ENCODE assay signal across 12 mouse cellular contexts in the genomic region with DNA sequence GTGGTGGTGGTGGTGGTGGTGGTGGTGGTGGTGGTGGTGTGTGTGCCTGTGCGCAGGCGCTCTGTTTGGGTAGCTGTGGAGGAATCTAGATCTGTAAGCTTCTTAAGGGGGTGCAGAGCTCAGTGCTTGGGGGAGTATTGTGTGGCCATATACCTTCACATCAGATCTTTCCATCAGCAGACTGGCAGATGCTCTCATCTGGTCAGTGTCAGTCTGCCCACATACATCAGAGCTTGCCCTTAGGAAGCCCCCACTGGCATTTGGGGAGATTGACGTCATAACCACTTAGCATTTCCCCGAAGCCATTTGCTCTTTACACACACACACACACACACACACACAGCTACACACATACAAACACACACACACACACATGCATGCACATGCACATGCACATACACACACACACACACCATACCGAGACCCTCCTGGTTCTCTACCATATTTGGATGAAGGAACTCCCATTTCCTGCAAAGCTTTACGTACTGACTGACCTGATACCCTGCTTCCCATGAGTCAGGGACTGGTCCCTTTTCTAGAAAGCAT. TPM values are rescaled to one million over a fixed set of nuclear protein-coding genes. Genes with fewer than 3 reads are reported as not detected.
DNase-seq lines count a peak whose midpoint lies in the region; ATAC-seq lines count a peak whose summit lies in the region.
"Had no signal": no experiment of that assay in that cellular context is flagged by ENCODE, and none has a peak within 500 bp of the region (broad histone marks: within the 10 kb centered on the region; RNA-seq: fewer than 3 reads in every experiment).

No protein-coding gene starts in this region.

- peak overlapping the region; percentile 23 for H3K4me3 ChIP-seq in heart, embryonic 11.5 days (ENCODE audit: low read depth, low read length)
- H3K4me3 ChIP-seq in midbrain, embryonic 10.5 days, result peak overlapping the region; percentile 57
- no peak overlapping the region for H3K4me3 ChIP-seq in midbrain, embryonic 16.5 days (ENCODE audit: low read depth, low read length)
- peak overlapping the region; percentile 68 for H3K4me3 ChIP-seq in intestine, embryonic 14.5 days (ENCODE audit: low read depth, low read length)
- H3K4me3 ChIP-seq in stomach, embryonic 15.5 days (replicated peaks), result peak overlapping the region; percentile 55

- H3K4me2 ChIP-seq in heart, embryonic 11.5 days, result peak overlapping the region; percentile 66
- no peak overlapping the region for H3K4me2 ChIP-seq in midbrain, embryonic 16.5 days (ENCODE audit: low read length)
- peak overlapping the region; percentile 61 for H3K4me2 ChIP-seq in intestine, embryonic 14.5 days (ENCODE audit: low read length)
- H3K4me2 ChIP-seq in stomach, embryonic 15.5 days, result peak overlapping the region; percentile 72

- ATAC-seq in heart, embryonic 11.5 days (replicated peaks; ENCODE audit: insufficient number of reproducible peaks, low FRiP score, low TSS enrichment), result no peak
- no peak for ATAC-seq in midbrain, embryonic 16.5 days
- ATAC-seq in intestine, embryonic 14.5 days (replicated peaks; ENCODE audit: low FRiP score, low TSS enrichment, low read depth), result no peak
- no peak for ATAC-seq in stomach, embryonic 15.5 days (ENCODE audit: insufficient read depth, low FRiP score, low read depth)
- ATAC-seq: CD4-positive, CD25-positive, alpha-beta regulatory T cell, adult 4 months had no signal

- no peak for DNase-seq in heart, adult 9 months (ENCODE audit: low spot score in 2 of 2)
- DNase-seq in midbrain, embryonic 10.5 days (ENCODE audit: low spot score), result no peak
- no peak for DNase-seq in intestine, embryonic 14.5 days (ENCODE audit: low spot score)
- DNase-seq in urinary bladder, postnatal 14 days (ENCODE audit: low spot score), result no peak
- DNase-seq in frontal cortex, postnatal 36 days (ENCODE audit: low spot score in 2 of 2), result no peak
- DNase-seq: cerebellum, adult 9-10 months; layer of hippocampus, postnatal 36 days; right cerebral cortex, postnatal 25 days had no signal

- H3K9me3 ChIP-seq in heart, embryonic 11.5 days (replicated peaks; ENCODE audit: control insufficient read depth, low read length), result no peaks in the 10 kb centered on the region; the same call in 1 of the 2 replicates
- peaks cover 6% of the 10 kb centered on the region for H3K9me3 ChIP-seq in midbrain, embryonic 10.5 days (replicated peaks)
- no peaks in the 10 kb centered on the region for H3K9me3 ChIP-seq in midbrain, embryonic 16.5 days (replicated peaks; ENCODE audit: control insufficient read depth, low read length, poor library complexity, severe bottlenecking)
- peaks cover 2% of the 10 kb centered on the region; the same call in 1 of the 2 replicates for H3K9me3 ChIP-seq in intestine, embryonic 14.5 days (ENCODE audit: control insufficient read depth, low read length)
- H3K9me3 ChIP-seq in stomach, embryonic 15.5 days, result no peaks in the 10 kb centered on the region

- WGBS in heart, embryonic 11.5 days (ENCODE audit: insufficient replicate concordance), result 64% methylated on average over 6 of the region's 6 CpGs
- 80% methylated on average over 6 of the region's 6 CpGs for WGBS in midbrain, embryonic 10.5 days
- 91% methylated on average over 6 of the region's 6 CpGs for WGBS in midbrain, embryonic 16.5 days
- WGBS in intestine, embryonic 14.5 days, result 41% methylated on average over 6 of the region's 6 CpGs
- WGBS in stomach, embryonic 15.5 days, result 52% methylated on average over 6 of the region's 6 CpGs

- 0 out of 2 replicates have a peak, but pooled peaks cover 2% of the 10 kb centered on the region for H3K36me3 ChIP-seq in heart, embryonic 11.5 days (ENCODE audit: control insufficient read depth, insufficient read depth, low read length)
- H3K36me3 ChIP-seq in midbrain, embryonic 10.5 days, result peaks cover 7% of the 10 kb centered on the region
- no peaks in the 10 kb centered on the region for H3K36me3 ChIP-seq in midbrain, embryonic 16.5 days (ENCODE audit: control insufficient read depth, insufficient read depth, low read length)
- H3K36me3 ChIP-seq in intestine, embryonic 14.5 days (ENCODE audit: control insufficient read depth, insufficient read depth, low read length), result peaks cover 10% of the 10 kb centered on the region
- peaks cover 9% of the 10 kb centered on the region for H3K36me3 ChIP-seq in stomach, embryonic 15.5 days

- no peak overlapping the region for H3K9ac ChIP-seq in heart, embryonic 11.5 days (ENCODE audit: low read depth, low read length)
- H3K9ac ChIP-seq in midbrain, embryonic 16.5 days (ENCODE audit: low read depth, low read length), result no peak overlapping the region
- peak overlapping the region; percentile 80 for H3K9ac ChIP-seq in intestine, embryonic 14.5 days (ENCODE audit: low read length)
- no peak overlapping the region for H3K9ac ChIP-seq in stomach, embryonic 15.5 days

- H3K27me3 ChIP-seq in heart, embryonic 11.5 days (ENCODE audit: control insufficient read depth, insufficient read depth, low read length), result peaks cover 3% of the 10 kb centered on the region
- H3K27me3 ChIP-seq in midbrain, embryonic 10.5 days (ENCODE audit: low read depth, poor library complexity, severe bottlenecking), result peaks cover 47% of the 10 kb centered on the region
- peaks cover 15% of the 10 kb centered on the region for H3K27me3 ChIP-seq in midbrain, embryonic 16.5 days (ENCODE audit: control insufficient read depth, insufficient read depth, low read depth, low read length)
- no peaks in the 10 kb centered on the region for H3K27me3 ChIP-seq in intestine, embryonic 14.5 days (replicated peaks; ENCODE audit: control insufficient read depth, insufficient read depth, low read length)
- no peaks in the 10 kb centered on the region for H3K27me3 ChIP-seq in stomach, embryonic 15.5 days (replicated peaks)

- peaks cover 8% of the 10 kb centered on the region for H3K4me1 ChIP-seq in heart, embryonic 11.5 days (ENCODE audit: control insufficient read depth, insufficient read depth, low read length)
- peaks cover 38% of the 10 kb centered on the region for H3K4me1 ChIP-seq in midbrain, embryonic 10.5 days
- peaks cover 8% of the 10 kb centered on the region; the same call in 1 of the 2 replicates for H3K4me1 ChIP-seq in midbrain, embryonic 16.5 days (ENCODE audit: control insufficient read depth, insufficient read depth, low read length)
- peaks cover 17% of the 10 kb centered on the region; the same call in 1 of the 2 replicates for H3K4me1 ChIP-seq in intestine, embryonic 14.5 days (replicated peaks; ENCODE audit: control insufficient read depth, insufficient read depth, low read length)
- H3K4me1 ChIP-seq in stomach, embryonic 15.5 days, result peaks cover 15% of the 10 kb centered on the region

- H3K27ac ChIP-seq in heart, embryonic 11.5 days (ENCODE audit: low read depth, low read length), result no peak overlapping the region
- H3K27ac ChIP-seq in midbrain, embryonic 10.5 days (replicated peaks), result no peak overlapping the region
- H3K27ac ChIP-seq in midbrain, embryonic 16.5 days (ENCODE audit: low read length), result no peak overlapping the region
- H3K27ac ChIP-seq in intestine, embryonic 14.5 days (ENCODE audit: low read depth), result peak overlapping the region; percentile 69; the same call in 1 of the 2 replicates
- no peak overlapping the region for H3K27ac ChIP-seq in stomach, embryonic 15.5 days

RNA-seq across cellular contexts. Expression of gene S1pr3, which starts 1.6 kb away (rescaled TPM):
- polyA plus RNA-seq in heart, embryonic 11.5 days (2014; fragmentation: Nextera tagmentation; extraction: Ambion mirVana), result 21.2 and 23.0 TPM in 2 replicates
- 47.5 and 53.4 TPM in 2 replicates for polyA plus RNA-seq in midbrain, embryonic 10.5 days (2016; fragmentation: Nextera tagmentation; extraction: Ambion mirVana)
- 11.9 and 14.6 TPM in 2 replicates for polyA plus RNA-seq in midbrain, embryonic 16.5 days (2015; fragmentation: Nextera tagmentation; extraction: Ambion mirVana)
- 71.8 and 78.6 TPM in 2 replicates for polyA plus RNA-seq in intestine, embryonic 14.5 days (2014; fragmentation: Nextera tagmentation; extraction: Ambion mirVana)
- 37.7 and 43.4 TPM in 2 replicates for polyA plus RNA-seq in stomach, embryonic 15.5 days (2015; fragmentation: Nextera tagmentation; extraction: Ambion mirVana)
- polyA plus RNA-seq: CD4-positive, CD25-positive, alpha-beta regulatory T cell, adult 4 months had no signal
